ENCODE assay signal across 8 mouse cellular contexts in genomic region chr17:21579493-21580175, GRCm38 (mm10). TPM values are rescaled to one million over a fixed set of nuclear protein-coding genes. Genes with fewer than 3 reads are reported as not detected.
DNase-seq lines count a peak whose midpoint lies in the region; ATAC-seq lines count a peak whose summit lies in the region.

No protein-coding gene starts in this region.

- H3K27me3 ChIP-seq in embryonic facial prominence, embryonic 15.5 days: no peaks in the 10 kb centered on the region
- no peaks in the 10 kb centered on the region for H3K27me3 ChIP-seq in liver, embryonic 11.5 days (replicated peaks; ENCODE audit: control insufficient read depth, insufficient read depth, low read length)

- H3K9ac ChIP-seq in embryonic facial prominence, embryonic 15.5 days: no peak overlapping the region
- no peak overlapping the region for H3K9ac ChIP-seq in liver, embryonic 11.5 days (ENCODE audit: low read depth, low read length)

- H3K9me3 ChIP-seq in embryonic facial prominence, embryonic 15.5 days (replicated peaks): no peaks in the 10 kb centered on the region
- no peaks in the 10 kb centered on the region for H3K9me3 ChIP-seq in liver, embryonic 11.5 days (ENCODE audit: control insufficient read depth, low read length)

- H3K27ac ChIP-seq in embryonic facial prominence, embryonic 15.5 days (replicated peaks): no peak overlapping the region
- no peak overlapping the region for H3K27ac ChIP-seq in liver, embryonic 11.5 days (ENCODE audit: low read depth, low read length)

- H3K4me2 ChIP-seq in embryonic facial prominence, embryonic 15.5 days (replicated peaks): no peak overlapping the region
- peak overlapping the region; percentile 20; the same call in 1 of the 2 replicates for H3K4me2 ChIP-seq in liver, embryonic 11.5 days

- H3K4me1 ChIP-seq in embryonic facial prominence, embryonic 15.5 days: no peaks in the 10 kb centered on the region
- no peaks in the 10 kb centered on the region for H3K4me1 ChIP-seq in liver, embryonic 11.5 days (replicated peaks; ENCODE audit: control insufficient read depth, insufficient read depth, low read length)

- ATAC-seq in embryonic facial prominence, embryonic 15.5 days (ENCODE audit: insufficient number of reproducible peaks, low FRiP score, low TSS enrichment, low read depth): peak; percentile 69; the same call in 1 of the 2 replicates
- peak; percentile 86 for ATAC-seq in liver, embryonic 11.5 days (replicated peaks; ENCODE audit: low FRiP score)

- WGBS in embryonic facial prominence, embryonic 15.5 days: 30% methylated on average over 5 of the region's 5 CpGs
- 13% methylated on average over 5 of the region's 5 CpGs for WGBS in liver, embryonic 11.5 days

- peak; percentile 34 for DNase-seq in ovary, postnatal 14 days (ENCODE audit: low spot score)
- DNase-seq in ovary, postnatal 10 days (ENCODE audit: low spot score): no peak
- DNase-seq in T-cell, adult 2 months (ENCODE audit: low spot score): peak; percentile 56
- DNase-seq in hindlimb bud, embryonic 11.5 days (ENCODE audit: extremely low spot score, low read depth, low spot score): peak; percentile 54
- no peak for DNase-seq in liver, embryonic 11.5 days (ENCODE audit: low spot score)
- DNase-seq in natural killer cell, adult 2 months (ENCODE audit: low spot score in 2 of 2): peak; percentile 52 to 61
- no peak for DNase-seq in frontal cortex, postnatal 25 days (ENCODE audit: low spot score in 2 of 2)

- peaks cover 29% of the 10 kb centered on the region for H3K36me3 ChIP-seq in embryonic facial prominence, embryonic 15.5 days
- H3K36me3 ChIP-seq in liver, embryonic 11.5 days (ENCODE audit: control insufficient read depth, insufficient read depth, low read length): peaks cover 18% of the 10 kb centered on the region

- no peak overlapping the region for H3K4me3 ChIP-seq in embryonic facial prominence, embryonic 15.5 days (replicated peaks)
- no peak overlapping the region for H3K4me3 ChIP-seq in liver, embryonic 11.5 days (ENCODE audit: low read depth, low read length)

RNA-seq across cellular contexts. Expression of gene Zfp948, which starts 12.8 kb away (rescaled TPM):
- 16.7 and 18.8 TPM in 2 replicates for polyA plus RNA-seq in embryonic facial prominence, embryonic 15.5 days (2015; fragmentation: Nextera tagmentation; extraction: Ambion mirVana)
- polyA plus RNA-seq in liver, embryonic 11.5 days (2014; fragmentation: Nextera tagmentation; extraction: Ambion mirVana): 13.7 and 14.9 TPM in 2 replicates

RNA-seq across cellular contexts. Expression of gene Zfp52, which starts 44.3 kb away (rescaled TPM):
- polyA plus RNA-seq in embryonic facial prominence, embryonic 15.5 days (2015; fragmentation: Nextera tagmentation; extraction: Ambion mirVana): 5.0 and 5.4 TPM in 2 replicates
- polyA plus RNA-seq in liver, embryonic 11.5 days (2014; fragmentation: Nextera tagmentation; extraction: Ambion mirVana): 1.7 and 2.5 TPM in 2 replicates

Comparison
In these comparisons a context has a peak if more than half of its experiments do, and no peak if none do; other contexts are left out.
1. DNase-seq: peak in ovary, postnatal 14 days (single experiment), T-cell, adult 2 months (single experiment), hindlimb bud, embryonic 11.5 days (single experiment) and natural killer cell, adult 2 months (2 of 2); none in ovary, postnatal 10 days (single experiment), liver, embryonic 11.5 days (single experiment) and frontal cortex, postnatal 25 days (0 of 2).